Mouse (Mus musculus) megakaryocyte, embryonic 14.5 days (primary cell): ENCODE measurements at regions not wholly inside any gene's neighbourhood (a gene's known extent, or its start where the extent isn't known, plus 50 kb on each side); places are given as distances from the start of the nearest gene placed in this dataset.

Experiments
- H3K27me3 ChIP-seq: replicated peaks from 2 replicates; pipeline ENCODE3; 2012; ENCODE audit warnings: inconsistent platforms
- H3K36me3 ChIP-seq: replicated peaks from 2 replicates; pipeline ENCODE3; 2012; ENCODE audit warnings: low read length, inconsistent platforms, mixed read lengths
- H3K4me1 ChIP-seq: 2 replicates; pipeline ENCODE4 v1.6.1; 2012; ENCODE audit warnings: inconsistent platforms
- H3K4me3 ChIP-seq: replicated peaks from 2 replicates; pipeline ENCODE3; 2012; ENCODE audit warnings: moderate library complexity, mild to moderate bottlenecking, inconsistent platforms
- H3K9me3 ChIP-seq: 2 replicates; pipeline ENCODE4 v1.6.1; 2012; ENCODE audit warnings: inconsistent platforms
- FLI1 ChIP-seq: IDR thresholded peaks from 2 replicates; pipeline ENCODE4 v1.6.1; 2012; ENCODE audit warnings: low read length, inconsistent platforms, mixed read lengths
- GATA1 ChIP-seq: IDR thresholded peaks from 3 replicates; pipeline ENCODE4 v1.6.1; 2012; ENCODE audit warnings: mixed read lengths, low read length, inconsistent platforms, borderline replicate concordance

GRCm38 (mm10) chr13:47942368-47942787 lies 318.6 kb upstream of the Id4 start:
- no peaks in the 10 kb centered on the region for H3K36me3 ChIP-seq
- H3K27me3 ChIP-seq, result no peaks in the 10 kb centered on the region
- peaks cover 43% of the 10 kb centered on the region for H3K9me3 ChIP-seq
- no peaks in the 10 kb centered on the region for H3K4me1 ChIP-seq
- TF ChIP-seq GATA1, result no peak
- no peak overlapping the region for H3K4me3 ChIP-seq

DNA sequence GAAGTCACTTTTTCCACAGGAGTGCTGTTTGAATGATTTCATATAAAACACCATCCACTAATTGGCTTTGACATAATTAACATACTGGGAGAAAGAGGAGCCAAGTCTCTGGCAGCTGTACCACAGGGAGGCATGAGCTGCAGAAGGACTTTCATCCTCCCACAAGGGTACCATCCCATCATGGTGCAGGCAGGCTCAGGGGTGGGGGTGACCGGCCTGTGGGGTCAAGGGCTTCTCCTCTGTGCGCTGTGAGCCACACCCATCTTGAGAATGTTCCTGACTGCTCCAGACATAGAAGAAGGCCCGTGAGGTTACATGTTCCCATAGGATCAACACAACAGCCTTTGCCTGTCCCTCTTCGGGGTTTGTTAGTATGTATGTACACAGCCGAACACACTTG lies 317.4 kb upstream of the Id4 start:
- H3K9me3 ChIP-seq, result peaks cover 49% of the 10 kb centered on the region
- no peaks in the 10 kb centered on the region for H3K4me1 ChIP-seq
- no peaks in the 10 kb centered on the region for H3K27me3 ChIP-seq
- TF ChIP-seq GATA1 (no peak), FLI1 (no peak)
- peak overlapping the region; percentile 35 for H3K4me3 ChIP-seq
- no peaks in the 10 kb centered on the region for H3K36me3 ChIP-seq

GRCm38 (mm10) chr13:47948098-47948865 lies 312.7 kb upstream of the Id4 start:
- H3K4me3 ChIP-seq, result no peak overlapping the region
- no peaks in the 10 kb centered on the region for H3K27me3 ChIP-seq
- TF ChIP-seq FLI1, result no peak
- TF ChIP-seq GATA1, result no peak
- H3K36me3 ChIP-seq, result no peaks in the 10 kb centered on the region
- H3K4me1 ChIP-seq, result no peaks in the 10 kb centered on the region
- H3K9me3 ChIP-seq, result peaks cover 40% of the 10 kb centered on the region

GRCm38 (mm10) chr13:47950456-47950855 lies 310.6 kb upstream of the Id4 start:
- no peak for TF ChIP-seq GATA1
- TF ChIP-seq FLI1, result no peak
- no peaks in the 10 kb centered on the region for H3K36me3 ChIP-seq
- H3K4me3 ChIP-seq, result no peak overlapping the region
- H3K4me1 ChIP-seq, result no peaks in the 10 kb centered on the region
- H3K9me3 ChIP-seq, result peaks cover 32% of the 10 kb centered on the region
- no peaks in the 10 kb centered on the region for H3K27me3 ChIP-seq

DNA sequence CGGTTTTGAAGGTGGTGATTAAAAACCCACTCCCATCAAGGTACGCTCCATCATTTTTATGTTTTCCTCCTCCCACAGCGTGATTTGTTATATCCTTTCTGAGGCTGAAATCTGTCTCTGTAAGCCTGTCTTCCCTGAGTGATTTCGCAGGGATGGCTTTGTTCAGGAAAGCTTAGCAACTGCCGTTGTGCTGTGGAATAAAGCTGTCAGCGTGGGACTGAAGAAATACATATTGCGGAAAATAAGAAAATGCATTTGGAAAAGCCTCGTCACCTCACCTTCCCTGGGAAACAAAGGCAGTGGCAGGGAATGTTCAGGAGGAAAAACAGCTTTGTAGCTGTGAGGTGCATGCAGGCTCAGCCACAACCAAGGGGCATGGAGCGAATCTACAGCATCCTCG lies 310.0 kb upstream of the Id4 start:
- H3K4me3 ChIP-seq, result no peak overlapping the region
- H3K36me3 ChIP-seq, result no peaks in the 10 kb centered on the region
- H3K27me3 ChIP-seq, result no peaks in the 10 kb centered on the region
- TF ChIP-seq GATA1 (no peak), FLI1 (no peak)
- H3K9me3 ChIP-seq, result peaks cover 27% of the 10 kb centered on the region
- H3K4me1 ChIP-seq, result no peaks in the 10 kb centered on the region

- H3K27me3 ChIP-seq, result no peaks in the 10 kb centered on the region
- no peaks in the 10 kb centered on the region for H3K36me3 ChIP-seq
- no peak overlapping the region for H3K4me3 ChIP-seq
- TF ChIP-seq FLI1 (no peak), GATA1 (no peak)
- no peaks in the 10 kb centered on the region for H3K4me1 ChIP-seq
- H3K9me3 ChIP-seq, result peaks cover 28% of the 10 kb centered on the region
These were observed 308.1 kb upstream of the Id4 start for GRCm38 (mm10) chr13:47952946-47953345.

DNA sequence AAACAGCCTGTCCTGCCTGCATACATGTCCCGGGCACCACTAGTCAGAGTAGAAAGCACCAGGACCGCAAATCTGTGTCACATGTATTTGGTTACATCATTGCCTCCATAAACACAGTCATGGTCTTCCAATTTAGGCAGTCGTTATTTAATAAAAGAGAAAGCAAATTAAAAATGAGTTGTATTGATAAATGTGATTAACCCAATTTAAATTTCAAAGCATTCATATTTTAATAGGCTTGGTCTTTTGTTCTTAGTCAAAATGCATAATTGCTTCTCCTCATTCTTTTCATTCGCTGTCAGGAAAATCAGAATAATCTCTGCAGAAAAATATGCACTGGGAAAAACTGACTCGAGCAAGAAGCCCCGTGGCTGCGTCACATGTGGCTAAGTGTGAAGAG lies 307.3 kb upstream of the Id4 start:
- no peaks in the 10 kb centered on the region for H3K36me3 ChIP-seq
- H3K4me3 ChIP-seq, result no peak overlapping the region
- peaks cover 28% of the 10 kb centered on the region for H3K9me3 ChIP-seq
- no peaks in the 10 kb centered on the region for H3K4me1 ChIP-seq
- no peaks in the 10 kb centered on the region for H3K27me3 ChIP-seq
- TF ChIP-seq FLI1 (no peak), GATA1 (no peak)

DNA sequence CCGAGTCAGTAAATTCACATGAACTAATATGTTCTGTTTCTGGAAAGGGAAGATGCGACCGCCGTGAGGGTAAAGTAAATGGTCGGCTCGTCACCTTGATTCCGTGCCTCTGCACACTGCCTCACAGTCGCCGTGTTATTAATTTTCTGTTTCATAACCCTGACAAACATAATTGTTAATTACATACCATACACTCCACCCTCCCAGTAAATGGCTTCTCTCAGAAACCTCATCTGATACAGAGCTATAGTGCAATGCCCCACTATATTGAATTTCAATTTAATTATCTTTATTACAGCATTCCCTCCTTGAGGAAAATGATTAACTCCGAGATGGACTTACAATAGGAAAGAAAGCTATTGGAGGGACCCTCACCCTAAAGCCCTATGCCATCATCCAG lies 305.5 kb upstream of the Id4 start:
- TF ChIP-seq FLI1 (no peak), GATA1 (no peak)
- Histone ChIP-seq H3K4me3 (no peak overlapping the region), H3K36me3 (no peaks in the 10 kb centered on the region), H3K4me1 (no peaks in the 10 kb centered on the region), H3K9me3 (peaks cover 35% of the 10 kb centered on the region), H3K27me3 (no peaks in the 10 kb centered on the region)

DNA sequence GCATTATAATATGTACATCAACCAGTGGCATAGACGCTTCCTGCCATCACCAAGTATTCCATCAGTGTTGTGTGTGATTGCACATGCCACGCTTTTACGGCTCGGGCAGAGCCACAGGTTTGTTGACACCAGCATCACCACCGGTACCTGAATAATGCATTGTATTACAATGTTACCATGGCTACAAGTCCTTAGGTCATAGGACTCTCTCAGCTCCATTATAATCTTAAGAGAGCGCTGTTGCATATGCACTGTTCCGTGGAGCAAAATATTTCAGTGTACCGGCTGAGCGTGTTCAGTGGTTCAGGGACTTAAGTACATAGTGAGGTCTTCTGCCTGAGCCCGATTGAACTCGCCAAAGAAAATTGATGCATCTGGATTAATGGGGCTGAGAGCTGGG lies 303.4 kb upstream of the Id4 start:
- no peak for TF ChIP-seq GATA1
- no peak for TF ChIP-seq FLI1
- Histone ChIP-seq H3K36me3 (no peaks in the 10 kb centered on the region), H3K9me3 (peaks cover 33% of the 10 kb centered on the region), H3K27me3 (no peaks in the 10 kb centered on the region), H3K4me1 (no peaks in the 10 kb centered on the region), H3K4me3 (no peak overlapping the region)

- peaks cover 45% of the 10 kb centered on the region for H3K9me3 ChIP-seq
- TF ChIP-seq FLI1 (no peak), GATA1 (no peak)
These were observed 286.8 kb upstream of the Id4 start for GRCm38 (mm10) chr13:47974216-47974615.

More at GRCm38 (mm10) chr13:47974216-47974615, 286.8 kb upstream of the Id4 start:
- no peaks in the 10 kb centered on the region for H3K27me3 ChIP-seq
- H3K36me3 ChIP-seq, result no peaks in the 10 kb centered on the region
- H3K4me3 ChIP-seq, result no peak overlapping the region
- H3K4me1 ChIP-seq, result no peaks in the 10 kb centered on the region
